Mouse (Mus musculus) liver, postnatal 0 days (tissue): ENCODE data around the gene Col4a5. TPM values are rescaled to one million over a fixed set of nuclear protein-coding genes. Genes with fewer than 3 reads are reported as not detected.
A peak's percentile ranks its signal among the peaks of the same experiment; 100 is the strongest.

Source experiments
- ATAC-seq: fragments of 200-750 bp; cut with Nextera tagmentation; 2 replicates; pipeline ENCODE4 v1.8.0; 2017; ENCODE audit warnings: mild to moderate bottlenecking, moderate library complexity
- DNase-seq: peaks from one replicate; pipeline ENCODE4 v3.0.0-alpha.2; 2016
- H3K27ac ChIP-seq: fragments of 300-500 bp; sonication (generic); 2 replicates; pipeline ENCODE4 v1.5.1; 2014; ENCODE audit warnings: antibody characterized with exemption, moderate library complexity, mild to moderate bottlenecking, low read depth
- H3K27me3 ChIP-seq: fragments of 300-500 bp; sonication (generic); 2 replicates; pipeline ENCODE4 v1.6.1; 2014; ENCODE audit warnings: low read length, control low read depth, mixed read lengths; ENCODE audit not compliant: insufficient read depth
- H3K36me3 ChIP-seq: fragments of 300-500 bp; sonication (generic); replicated peaks from 2 replicates; pipeline ENCODE4 v1.6.1; 2014; ENCODE audit warnings: mild to moderate bottlenecking, control low read depth, low read length, moderate library complexity, mixed read lengths; ENCODE audit not compliant: insufficient read depth
- H3K4me1 ChIP-seq: fragments of 300-500 bp; sonication (generic); 2 replicates; pipeline ENCODE4 v1.6.1; 2014; ENCODE audit warnings: antibody characterized with exemption, mild to moderate bottlenecking, control low read depth; ENCODE audit not compliant: insufficient read depth
- H3K4me2 ChIP-seq: fragments of 300-500 bp; sonication (generic); 2 replicates; pipeline ENCODE4 v1.6.1; 2014; ENCODE audit warnings: low read depth, mild to moderate bottlenecking, low read length, moderate library complexity, mixed read lengths
- H3K4me3 ChIP-seq: fragments of 300-500 bp; sonication (generic); 2 replicates; pipeline ENCODE4 v1.5.1; 2014; ENCODE audit warnings: low read depth, low read length
- H3K9ac ChIP-seq: fragments of 300-500 bp; sonication (generic); replicated peaks from 2 replicates; pipeline ENCODE4 v1.6.1; 2014; ENCODE audit warnings: mild to moderate bottlenecking, moderate library complexity
- H3K9me3 ChIP-seq: fragments of 300-500 bp; sonication (generic); 2 replicates; pipeline ENCODE4 v1.6.1; 2016; ENCODE audit warnings: mild to moderate bottlenecking, control low read depth, low read length, mixed read lengths
- CTCF ChIP-seq: sonication (generic); IDR thresholded peaks from 2 replicates; pipeline ENCODE4 v1.5.1; 2016; ENCODE audit warnings: antibody characterized with exemption, low read depth
- EP300 ChIP-seq: IDR thresholded peaks from 2 replicates; pipeline ENCODE4 v1.6.1; 2016; ENCODE audit warnings: antibody characterized with exemption, low read depth, mild to moderate bottlenecking
- WGBS: fragments of 180-500 bp; shearing (Covaris S2); extraction: QIAGEN DNeasy Blood & Tissue Kit; methylation state at CpG from one replicate; pipeline ENCODE4 v1.1.7; 2014; ENCODE audit not compliant: insufficient replicate concordance; 5-methylcytosine and 5-hydroxymethylcytosine counted together
- polyA plus RNA-seq: library from polyadenylated mRNA; unstranded; fragments of >200 nt; fragmentation: Nextera tagmentation; extraction: Ambion mirVana; gene quantifications from 2 replicates; pipeline ENCODE4 v1.2.1, GENCODE M21; 2015

The Col4a5 gene
- polyA plus RNA-seq = 0.53 and 0.62 TPM in 2 replicates

DNA sequence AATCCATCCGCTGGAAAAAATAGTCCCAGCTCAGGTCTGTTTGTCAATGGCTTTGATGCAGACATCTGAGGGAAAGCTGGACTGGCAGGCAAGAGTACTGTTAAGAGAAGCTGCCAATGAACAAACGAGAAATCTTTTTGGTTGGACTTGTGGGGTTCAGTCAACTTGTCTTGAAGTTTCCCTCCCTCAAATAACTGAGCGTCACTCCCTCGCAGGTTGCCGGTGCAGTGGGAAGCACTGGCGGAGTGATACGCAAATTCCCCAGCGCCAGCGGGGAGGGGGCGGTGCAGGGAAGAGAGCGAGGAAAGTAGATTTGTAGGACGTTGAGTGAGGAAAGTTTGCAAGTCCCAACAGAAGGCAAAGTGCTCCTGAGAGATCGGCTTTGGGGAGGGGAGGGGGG is at the start of gene Col4a5:
Col4a5 (plus strand) TSS at position 276 of the 400 bp plus-strand sequence.
- Histone ChIP-seq H3K27ac (no peak within 1 kb of the TSS), H3K4me1 (no peaks in the 10 kb centered on the region), H3K9ac (peak within 1 kb of the TSS; percentile 41; the same call in 1 of the 2 replicates), H3K4me3 (peak within 1 kb of the TSS; percentile 43), H3K36me3 (no peaks in the 10 kb centered on the region), H3K27me3 (peaks cover 2% of the 10 kb centered on the region; the same call in 1 of the 2 replicates), H3K4me2 (peak within 1 kb of the TSS; percentile 71), H3K9me3 (no peaks in the 10 kb centered on the region)
- 25% methylated on average over 13 of the region's 13 CpGs for WGBS
- TF ChIP-seq EP300 (no peak), CTCF (no peak)
- ATAC-seq = peak; percentile 79
- DNase-seq = peak; percentile 54

DNA sequence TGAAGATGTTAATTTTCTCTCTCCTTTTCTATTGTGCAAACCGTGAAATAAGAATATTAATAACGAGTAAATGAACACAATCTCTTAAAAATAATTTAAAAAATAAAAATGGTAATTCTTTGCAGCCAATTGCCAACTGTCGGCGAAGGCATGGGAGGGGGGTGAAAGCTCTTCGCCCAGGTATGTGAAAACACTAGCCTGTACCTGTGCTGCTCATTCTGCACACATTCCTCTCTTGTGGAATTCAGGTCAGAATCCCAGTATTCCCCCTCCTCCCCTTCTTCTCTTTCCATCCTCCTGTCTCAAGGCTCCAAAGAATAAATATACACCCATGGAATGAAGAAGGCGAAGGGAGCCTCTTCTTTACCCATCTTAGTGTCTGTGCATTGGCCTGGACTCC is 38.4 kb upstream of the Col4a5 start:
- no peak overlapping the region for H3K4me3 ChIP-seq
- no peak for DNase-seq
- H3K4me1 ChIP-seq = no peaks in the 10 kb centered on the region
- no peak overlapping the region for H3K27ac ChIP-seq
- WGBS = 67% methylated on average over 6 of the region's 6 CpGs
- H3K4me2 ChIP-seq = no peak overlapping the region
- ATAC-seq = no peak
- H3K9ac ChIP-seq = no peak overlapping the region
- no peak for TF ChIP-seq CTCF
- TF ChIP-seq EP300 = no peak
- H3K9me3 ChIP-seq = no peaks in the 10 kb centered on the region
- no peaks in the 10 kb centered on the region for H3K36me3 ChIP-seq
- H3K27me3 ChIP-seq = no peaks in the 10 kb centered on the region; the same call in 1 of the 2 replicates

DNA sequence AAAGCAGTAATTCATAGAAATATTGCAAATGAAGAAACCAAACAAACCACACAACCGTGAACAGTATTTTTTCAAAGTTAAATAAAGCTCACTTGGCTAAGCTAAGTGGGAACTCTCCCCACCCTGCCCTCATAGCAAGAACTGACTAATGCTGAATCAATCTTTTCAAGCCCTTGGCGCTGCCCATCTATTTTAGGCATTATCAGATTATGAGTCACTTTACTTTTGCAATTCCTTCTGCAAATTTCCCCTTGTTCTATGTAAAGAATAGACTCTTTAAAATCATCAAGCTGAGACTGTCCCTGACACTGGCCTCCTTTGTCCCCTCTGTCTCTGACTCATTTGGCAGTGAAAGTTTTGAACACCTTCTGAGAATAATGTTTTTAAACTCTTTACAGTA is 35.8 kb upstream of the Col4a5 start:
- no peak overlapping the region for H3K4me2 ChIP-seq
- H3K9me3 ChIP-seq = no peaks in the 10 kb centered on the region
- WGBS = 62% methylated on average over 2 of the region's 2 CpGs
- H3K27me3 ChIP-seq = no peaks in the 10 kb centered on the region
- no peak overlapping the region for H3K4me3 ChIP-seq
- no peak overlapping the region for H3K27ac ChIP-seq
- ATAC-seq = no peak
- H3K4me1 ChIP-seq = no peaks in the 10 kb centered on the region
- no peak for TF ChIP-seq EP300
- no peak for TF ChIP-seq CTCF
- H3K9ac ChIP-seq = no peak overlapping the region
- no peak for DNase-seq
- H3K36me3 ChIP-seq = no peaks in the 10 kb centered on the region

DNA sequence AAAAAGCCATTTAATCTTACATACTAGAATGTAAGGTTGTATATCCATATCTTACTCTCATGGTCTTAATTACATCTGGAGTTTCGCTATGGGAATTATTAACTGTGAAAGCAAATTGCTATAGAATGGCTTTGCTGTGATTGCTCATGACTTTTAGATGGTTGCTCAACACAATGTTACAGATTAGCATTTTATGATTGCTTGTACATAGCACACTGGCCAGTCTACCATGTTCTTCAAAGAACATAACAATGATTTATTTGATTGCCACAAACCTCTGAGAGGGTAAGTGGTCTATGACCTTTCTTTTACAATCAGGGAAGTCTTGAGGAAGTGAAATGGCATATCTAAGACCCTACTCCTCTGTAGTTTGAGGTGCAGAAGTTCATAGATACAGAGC is 27.2 kb upstream of the Col4a5 start:
- H3K4me3 ChIP-seq = no peak overlapping the region
- ATAC-seq (no peak), DNase-seq (no peak)
- 67% methylated on average over 1 of the region's 1 CpGs for WGBS
- TF ChIP-seq EP300 (no peak), CTCF (no peak)
- no peaks in the 10 kb centered on the region for H3K36me3 ChIP-seq
- no peak overlapping the region for H3K9ac ChIP-seq
- no peak overlapping the region for H3K27ac ChIP-seq
- no peaks in the 10 kb centered on the region for H3K9me3 ChIP-seq
- H3K27me3 ChIP-seq = no peaks in the 10 kb centered on the region; the same call in 1 of the 2 replicates
- no peaks in the 10 kb centered on the region for H3K4me1 ChIP-seq
- no peak overlapping the region for H3K4me2 ChIP-seq

DNA sequence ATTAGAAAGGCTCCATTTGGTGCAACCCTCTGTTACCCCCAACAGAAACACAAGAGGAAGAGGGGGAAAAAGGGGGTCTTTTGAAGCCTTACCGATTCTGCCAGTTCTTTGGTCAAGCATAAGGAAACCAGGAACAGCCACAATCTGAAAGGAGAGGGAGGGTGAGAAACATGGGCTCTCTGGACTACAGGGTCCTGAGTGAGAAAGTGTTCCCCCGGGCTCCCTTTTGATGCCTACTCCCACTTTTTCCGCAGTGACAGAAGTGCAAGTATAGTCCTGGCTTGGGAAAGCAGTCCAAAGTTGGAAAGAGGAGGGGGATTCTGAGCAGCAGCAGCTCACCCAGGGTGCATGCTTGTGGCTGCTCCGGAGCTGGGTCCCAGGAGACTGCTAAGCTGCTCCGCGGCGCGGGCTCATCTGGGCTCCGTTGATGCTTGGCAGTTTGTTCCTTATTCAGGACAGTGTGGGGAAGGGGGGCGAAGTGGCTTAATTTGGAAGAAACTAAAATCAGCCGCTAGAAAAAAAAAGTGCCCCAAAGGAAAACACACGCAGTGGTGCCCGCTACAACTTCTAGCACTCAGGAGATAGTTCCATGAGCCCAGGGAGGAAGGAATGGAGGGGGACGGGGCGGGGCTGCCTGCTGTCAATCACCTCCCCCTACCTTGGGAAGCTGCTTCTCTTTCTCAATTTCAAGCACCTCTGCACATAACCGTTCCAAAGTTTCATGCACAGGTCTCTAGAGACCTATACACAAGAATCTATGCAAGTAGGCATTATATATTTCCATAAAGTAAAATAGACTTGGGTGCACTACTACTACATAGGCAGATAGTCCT is 1.5 kb upstream of the Col4a5 start, which contains the start of gene Col4a6:
Col4a6 (minus strand) TSS at position 607 of the 833 bp plus-strand sequence.
- Histone ChIP-seq H3K9ac (no peak within 1 kb of the TSS), H3K4me3 (peak within 1 kb of the TSS; percentile 43), H3K4me1 (no peaks in the 10 kb centered on the region), H3K27me3 (peaks cover 2% of the 10 kb centered on the region; the same call in 1 of the 2 replicates), H3K9me3 (no peaks in the 10 kb centered on the region), H3K36me3 (no peaks in the 10 kb centered on the region), H3K4me2 (peak within 1 kb of the TSS; percentile 71), H3K27ac (no peak within 1 kb of the TSS)
- 17% methylated on average over 16 of the region's 16 CpGs for WGBS
- ATAC-seq (no peak), DNase-seq (peak; percentile 10)
- TF ChIP-seq EP300 (no peak), CTCF (no peak)

DNA sequence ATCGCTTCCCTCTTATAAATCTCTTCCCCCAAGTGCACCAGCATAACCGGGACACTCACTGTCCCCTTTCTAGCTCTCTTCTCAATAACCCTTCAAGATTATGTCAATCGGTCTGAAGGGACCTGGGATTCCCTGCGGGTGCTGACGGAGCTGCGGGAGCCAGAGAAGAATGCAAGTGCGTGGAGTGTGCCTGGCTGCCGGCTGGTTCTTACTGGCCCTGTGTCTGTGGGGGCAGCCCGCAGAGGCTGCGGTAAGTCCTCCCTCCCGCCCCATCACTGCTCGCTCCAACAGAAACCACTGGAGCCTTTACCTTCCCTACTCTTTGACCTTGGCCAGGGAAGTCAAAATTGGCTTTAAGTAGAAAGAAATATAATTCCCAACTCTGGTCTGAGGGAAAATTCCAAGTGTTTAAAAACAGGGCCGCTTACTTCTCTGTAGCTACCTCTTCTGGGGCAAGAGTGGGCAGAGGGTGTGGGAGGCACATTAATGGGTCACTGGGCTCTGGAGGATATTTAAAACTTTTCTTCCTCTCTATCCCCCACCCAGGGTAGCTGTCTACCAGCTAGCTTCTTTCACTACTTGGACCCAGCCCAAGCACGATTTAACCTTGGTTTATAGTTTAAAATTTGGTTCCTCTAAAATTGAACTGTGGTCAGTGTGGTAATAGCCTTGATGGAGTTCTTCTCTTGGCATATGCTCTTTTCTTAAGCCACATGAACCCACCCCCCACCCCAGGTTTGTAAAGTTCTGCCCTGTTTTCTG is 562 bp downstream of the Col4a5 start:
- TF ChIP-seq CTCF (no peak), EP300 (no peak)
- no peaks in the 10 kb centered on the region for H3K4me1 ChIP-seq
- DNase-seq (peak; percentile 10), ATAC-seq (peak; percentile 36; the same call in 1 of the 2 replicates)
- peak overlapping the region; percentile 71 for H3K4me2 ChIP-seq
- peaks cover 2% of the 10 kb centered on the region; the same call in 1 of the 2 replicates for H3K27me3 ChIP-seq
- WGBS = 17% methylated on average over 14 of the region's 14 CpGs
- no peak overlapping the region for H3K27ac ChIP-seq
- no peaks in the 10 kb centered on the region for H3K36me3 ChIP-seq
- no peaks in the 10 kb centered on the region for H3K9me3 ChIP-seq
- peak overlapping the region; percentile 41; the same call in 1 of the 2 replicates for H3K9ac ChIP-seq
- peak overlapping the region; percentile 43 for H3K4me3 ChIP-seq
